Mouse (Mus musculus) liver, postnatal 0 days (tissue): Measurements from ENCODE around the gene Prom1.

ENCODE experiments used
- CTCF ChIP-seq: sonication (generic); IDR thresholded peaks from 2 replicates; pipeline ENCODE4 v1.5.1; 2016; ENCODE audit warnings: antibody characterized with exemption, low read depth
- EP300 ChIP-seq: IDR thresholded peaks from 2 replicates; pipeline ENCODE4 v1.6.1; 2016; ENCODE audit warnings: antibody characterized with exemption, low read depth, mild to moderate bottlenecking

GRCm38 (mm10) chr5:43994981-43995380 is 106.9 kb downstream of the Prom1 start:
- TF ChIP-seq EP300 (no peak), CTCF (no peak)
